Mouse (Mus musculus) neural tube, embryonic 12.5 days (tissue): ENCODE measurements around the gene Rnf34. TPM values are rescaled to one million over a fixed set of nuclear protein-coding genes. Genes with fewer than 3 reads are reported as not detected.

Experiments
- ATAC-seq: fragments of 200-750 bp; cut with Nextera tagmentation; 2 replicates; pipeline ENCODE4 v1.8.0; 2017; ENCODE audit warnings: low read depth, mild to moderate bottlenecking, moderate TSS enrichment, moderate library complexity; ENCODE audit not compliant: low FRiP score
- H3K27ac ChIP-seq: fragments of 300-500 bp; sonication (generic); 2 replicates; pipeline ENCODE4 v1.5.1; 2016
- H3K27me3 ChIP-seq: fragments of 300-500 bp; sonication (generic); replicated peaks from 2 replicates; pipeline ENCODE4 v1.6.1; 2016; ENCODE audit warnings: mild to moderate bottlenecking
- H3K36me3 ChIP-seq: fragments of 300-500 bp; sonication (generic); 2 replicates; pipeline ENCODE4 v1.6.1; 2016; ENCODE audit warnings: mild to moderate bottlenecking
- H3K4me1 ChIP-seq: fragments of 300-500 bp; sonication (generic); 2 replicates; pipeline ENCODE4 v1.6.1; 2016
- H3K4me2 ChIP-seq: fragments of 300-500 bp; sonication (generic); replicated peaks from 2 replicates; pipeline ENCODE4 v1.6.1; 2016; ENCODE audit warnings: mild to moderate bottlenecking
- H3K4me3 ChIP-seq: fragments of 300-500 bp; sonication (generic); 2 replicates; pipeline ENCODE4 v1.5.1; 2016
- H3K9ac ChIP-seq: fragments of 300-500 bp; sonication (generic); 2 replicates; pipeline ENCODE4 v1.6.1; 2016; ENCODE audit warnings: mild to moderate bottlenecking
- H3K9me3 ChIP-seq: fragments of 300-500 bp; sonication (generic); 2 replicates; pipeline ENCODE4 v1.6.1; 2016; ENCODE audit warnings: mild to moderate bottlenecking
- WGBS: fragments of 180-500 bp; shearing (Covaris S2); methylation state at CpG from one replicate; pipeline ENCODE4 v1.1.7; 2016; 5-methylcytosine and 5-hydroxymethylcytosine counted together
- polyA plus RNA-seq: library from polyadenylated mRNA; unstranded; fragments of >200 nt; fragmentation: Nextera tagmentation; extraction: Ambion mirVana; gene quantifications from 2 replicates; pipeline ENCODE4 v1.2.1, GENCODE M21; 2016

Rnf34 gene
- polyA plus RNA-seq = 52.8 and 54.0 TPM in 2 replicates

DNA sequence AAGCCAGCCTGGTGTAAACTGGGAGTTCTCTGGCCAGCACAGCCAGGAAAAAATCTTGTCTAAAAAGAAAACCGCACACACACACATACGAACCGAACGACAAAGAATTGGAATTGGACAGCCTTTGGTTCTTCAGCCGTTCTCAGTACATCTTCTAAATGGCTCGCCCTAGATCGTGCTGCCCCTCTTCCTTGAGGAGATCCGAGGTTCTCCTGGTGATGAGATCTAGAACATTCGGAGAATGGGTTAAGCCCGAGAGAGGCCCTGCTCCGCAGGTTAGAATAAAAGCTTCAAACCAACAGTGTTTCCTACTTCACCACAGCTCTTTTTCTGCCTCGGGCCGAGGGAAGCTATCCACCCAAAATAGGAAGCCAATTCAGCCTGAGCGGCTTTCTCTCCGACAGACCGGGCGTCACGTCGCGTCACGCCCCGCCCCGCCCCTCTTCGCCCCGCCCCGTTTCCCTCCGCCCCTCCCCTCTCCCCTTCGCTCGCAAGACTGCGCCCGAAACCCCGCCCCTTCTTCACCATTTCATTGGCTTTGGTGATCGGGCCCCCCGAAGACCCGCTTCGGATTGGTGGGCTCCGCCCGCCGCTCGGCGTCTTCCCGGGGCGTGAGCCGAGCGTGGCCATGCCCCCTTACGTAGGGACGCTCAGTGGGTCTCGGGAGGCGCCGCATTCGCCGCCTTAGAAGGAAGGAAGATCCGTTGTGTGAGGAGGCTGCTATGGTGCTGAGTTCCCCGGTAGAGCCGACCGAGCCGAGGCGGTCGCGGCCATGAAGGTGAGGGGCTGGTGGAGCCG, at the start of gene Rnf34:
Rnf34 (plus strand) TSS at position 528 of the 798 bp plus-strand sequence.
- Histone ChIP-seq H3K9ac (peak within 1 kb of the TSS; percentile 96), H3K4me2 (peak within 1 kb of the TSS; percentile 88), H3K27me3 (no peaks in the 10 kb centered on the region), H3K4me1 (peaks cover 18% of the 10 kb centered on the region), H3K27ac (peak within 1 kb of the TSS; percentile 88), H3K36me3 (no peaks in the 10 kb centered on the region), H3K4me3 (peak within 1 kb of the TSS; percentile 83), H3K9me3 (no peaks in the 10 kb centered on the region)
- ATAC-seq = peak; percentile 99
- WGBS = 2% methylated on average over 61 of the region's 61 CpGs

DNA sequence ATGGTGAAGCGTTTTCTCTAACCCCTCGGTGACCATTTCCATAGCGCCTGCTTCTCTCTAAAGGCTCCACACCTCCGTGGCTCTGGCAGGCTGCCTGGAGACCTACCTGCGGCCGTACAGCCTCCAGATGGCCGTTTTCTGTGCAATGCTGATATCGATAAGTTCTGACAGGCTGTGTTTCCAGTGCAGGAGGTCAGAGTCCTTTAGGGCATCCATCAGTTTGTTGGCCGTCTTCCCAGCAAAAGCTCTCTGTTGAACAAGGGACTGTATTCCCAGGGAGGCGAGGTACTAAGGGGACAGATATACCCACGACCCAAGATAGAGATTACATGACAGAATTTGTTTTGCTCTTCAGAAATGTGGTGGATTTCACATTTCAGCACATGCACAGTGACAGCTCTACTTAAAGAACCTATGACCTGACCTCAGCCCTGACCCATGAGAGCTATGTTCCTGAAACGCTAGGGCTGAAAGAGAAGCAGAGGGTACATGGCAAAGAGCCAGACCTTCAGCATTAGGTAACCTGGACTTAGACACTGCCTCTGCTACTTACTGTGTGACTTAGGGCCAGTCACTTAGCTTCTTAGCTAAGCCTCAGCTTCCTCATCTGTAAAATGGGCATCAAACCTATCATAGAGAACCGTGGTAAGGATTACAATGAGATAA, 49.4 kb upstream of the Rnf34 start:
- 91% methylated on average over 13 of the region's 13 CpGs for WGBS
- no peaks in the 10 kb centered on the region for H3K27me3 ChIP-seq
- H3K4me2 ChIP-seq = no peak overlapping the region
- H3K4me3 ChIP-seq = no peak overlapping the region
- H3K36me3 ChIP-seq = peaks cover 93% of the 10 kb centered on the region
- H3K9me3 ChIP-seq = no peaks in the 10 kb centered on the region
- no peak overlapping the region for H3K27ac ChIP-seq
- no peak for ATAC-seq
- H3K9ac ChIP-seq = no peak overlapping the region
- peaks cover 6% of the 10 kb centered on the region; the same call in 1 of the 2 replicates for H3K4me1 ChIP-seq

DNA sequence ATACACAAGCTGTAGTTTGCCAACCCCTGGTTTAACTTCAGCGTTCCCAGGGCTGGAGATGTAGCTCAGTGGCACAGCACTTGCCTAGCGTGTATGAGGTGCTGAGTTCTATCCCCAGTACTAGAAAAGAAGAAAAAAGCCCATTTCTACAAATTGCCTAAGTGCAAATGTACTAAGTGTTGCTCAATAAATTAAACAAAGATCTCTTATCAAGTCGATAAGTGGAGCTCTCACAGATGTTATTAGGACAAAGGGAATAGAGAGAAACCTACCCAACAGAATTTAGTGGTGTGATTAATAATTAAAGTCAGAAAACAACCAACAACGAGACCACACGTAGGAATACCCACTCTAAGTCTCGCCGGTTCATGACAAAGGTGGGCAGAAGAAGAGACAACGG, 48.2 kb upstream of the Rnf34 start:
- H3K36me3 ChIP-seq = peaks cover 96% of the 10 kb centered on the region
- H3K27ac ChIP-seq = no peak overlapping the region
- H3K9ac ChIP-seq = no peak overlapping the region
- no peaks in the 10 kb centered on the region for H3K9me3 ChIP-seq
- H3K4me1 ChIP-seq = peaks cover 6% of the 10 kb centered on the region; the same call in 1 of the 2 replicates
- 94% methylated on average over 8 of the region's 8 CpGs for WGBS
- ATAC-seq = no peak
- H3K27me3 ChIP-seq = no peaks in the 10 kb centered on the region
- H3K4me2 ChIP-seq = no peak overlapping the region
- no peak overlapping the region for H3K4me3 ChIP-seq

DNA sequence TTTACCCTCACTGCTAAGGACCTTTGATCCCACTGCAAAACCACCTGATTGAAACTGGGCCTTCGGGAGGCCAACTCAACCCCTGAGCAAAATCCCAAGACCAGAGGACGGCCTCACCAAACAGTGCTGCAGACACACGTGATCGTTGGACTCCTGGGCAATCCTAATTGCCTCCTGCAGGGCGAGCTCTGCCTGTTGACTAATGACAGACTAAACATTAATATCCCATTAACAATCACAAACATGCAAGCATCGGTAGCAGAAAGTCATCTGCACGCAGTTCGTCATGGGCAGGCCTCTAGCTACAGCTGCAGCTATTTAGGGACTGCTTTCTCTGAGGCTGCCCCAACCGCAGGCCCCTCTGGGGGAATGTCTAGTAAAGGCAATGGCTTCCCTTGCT, 47.1 kb upstream of the Rnf34 start:
- no peaks in the 10 kb centered on the region for H3K27me3 ChIP-seq
- H3K36me3 ChIP-seq = peaks cover 98% of the 10 kb centered on the region
- H3K27ac ChIP-seq = no peak overlapping the region
- no peak overlapping the region for H3K4me2 ChIP-seq
- H3K9ac ChIP-seq = no peak overlapping the region
- no peak for ATAC-seq
- WGBS = 85% methylated on average over 9 of the region's 9 CpGs
- no peak overlapping the region for H3K4me3 ChIP-seq
- H3K4me1 ChIP-seq = peaks cover 6% of the 10 kb centered on the region; the same call in 1 of the 2 replicates
- H3K9me3 ChIP-seq = no peaks in the 10 kb centered on the region

DNA sequence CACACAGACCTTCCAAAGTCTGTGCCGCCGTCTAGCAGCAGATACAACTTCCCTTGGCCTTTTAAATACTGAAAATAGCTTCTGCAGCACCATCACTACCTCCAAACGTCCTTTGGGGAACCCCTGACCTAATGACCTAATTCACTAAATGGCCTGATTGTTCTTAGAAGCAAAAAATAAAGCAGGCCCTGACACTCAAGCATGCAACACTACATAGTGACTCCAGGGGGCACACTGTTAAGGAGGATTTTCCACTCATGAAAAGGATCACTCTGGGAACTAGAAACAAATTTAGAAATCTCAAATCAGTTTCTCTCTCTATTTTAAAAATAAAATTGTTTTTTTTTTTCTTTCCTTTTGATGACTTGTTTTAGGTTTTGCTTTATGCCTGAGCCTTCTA, 44.3 kb upstream of the Rnf34 start:
- no peak overlapping the region for H3K4me2 ChIP-seq
- H3K27ac ChIP-seq = no peak overlapping the region
- H3K36me3 ChIP-seq = peaks cover 95% of the 10 kb centered on the region

DNA sequence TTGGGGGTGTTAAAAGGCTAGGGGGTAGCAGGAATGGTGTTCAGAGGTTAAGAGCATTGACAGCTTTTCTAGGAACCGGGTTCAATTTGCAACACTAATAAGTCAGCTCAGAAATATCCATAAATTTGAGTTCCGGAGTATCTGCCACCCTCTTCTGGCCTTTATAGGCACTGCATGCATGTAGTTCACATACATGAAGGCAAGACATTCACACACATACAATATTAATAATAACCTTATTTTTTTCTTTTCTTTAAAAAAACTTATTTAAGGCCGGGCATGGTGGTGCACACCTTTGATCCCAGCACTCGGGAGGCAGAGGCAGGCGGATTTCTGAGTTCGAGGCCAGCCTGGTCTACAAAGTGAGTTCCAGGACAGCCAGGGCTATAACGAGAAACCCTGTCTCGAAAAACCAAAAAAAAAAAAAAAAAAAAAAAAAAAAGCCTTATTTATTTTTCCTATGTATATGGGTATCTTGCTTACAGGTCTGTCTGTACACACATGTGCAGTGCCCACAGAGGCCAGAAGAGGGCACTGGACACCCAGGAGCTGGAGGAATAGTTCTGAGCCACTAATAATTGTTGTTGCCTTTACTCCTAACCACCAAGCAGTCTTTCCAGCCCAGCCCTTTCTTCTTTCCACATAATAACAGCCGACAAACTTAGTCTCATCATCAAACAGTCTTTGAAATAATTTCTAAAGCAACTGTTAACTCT, 38.3 kb upstream of the Rnf34 start:
- no peaks in the 10 kb centered on the region for H3K9me3 ChIP-seq
- H3K27me3 ChIP-seq = no peaks in the 10 kb centered on the region
- no peak overlapping the region for H3K9ac ChIP-seq
- H3K4me3 ChIP-seq = no peak overlapping the region
- no peak overlapping the region for H3K4me2 ChIP-seq
- ATAC-seq = no peak
- H3K4me1 ChIP-seq = no peaks in the 10 kb centered on the region
- no peak overlapping the region for H3K27ac ChIP-seq
- peaks cover 88% of the 10 kb centered on the region for H3K36me3 ChIP-seq
- 87% methylated on average over 9 of the region's 9 CpGs for WGBS

More for the DNA sequence above, 44.3 kb upstream of the Rnf34 start:
- H3K9me3 ChIP-seq = no peaks in the 10 kb centered on the region
- H3K4me3 ChIP-seq = no peak overlapping the region
- no peaks in the 10 kb centered on the region for H3K27me3 ChIP-seq
- no peaks in the 10 kb centered on the region for H3K4me1 ChIP-seq
- WGBS = 54% methylated on average over 3 of the region's 3 CpGs
- H3K9ac ChIP-seq = no peak overlapping the region
- ATAC-seq = no peak

DNA sequence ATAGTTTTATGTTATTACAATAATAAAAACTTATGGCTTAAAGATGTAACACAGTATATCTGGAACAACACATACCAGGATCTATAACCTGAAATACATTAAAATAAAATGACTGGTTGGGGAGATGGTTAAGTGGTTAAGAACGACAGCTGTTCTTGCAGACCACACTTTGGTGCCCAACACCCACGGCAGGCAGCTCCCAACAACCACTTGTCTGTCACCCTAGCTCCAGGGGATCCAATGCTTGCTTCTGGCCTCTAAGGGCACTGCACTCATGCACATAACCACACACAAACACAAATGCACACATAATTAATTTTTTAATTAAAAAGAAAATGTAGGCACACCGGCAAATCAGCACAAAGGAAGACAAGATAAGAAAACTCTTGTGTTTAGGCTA, 37.1 kb upstream of the Rnf34 start:
- no peak overlapping the region for H3K9ac ChIP-seq
- H3K4me3 ChIP-seq = no peak overlapping the region
- no peaks in the 10 kb centered on the region for H3K27me3 ChIP-seq
- H3K9me3 ChIP-seq = no peaks in the 10 kb centered on the region
- whole genome bisulfite sequencing = 80% methylated on average over 3 of the region's 3 CpGs
- H3K27ac ChIP-seq = no peak overlapping the region
- peaks cover 87% of the 10 kb centered on the region for H3K36me3 ChIP-seq
- H3K4me2 ChIP-seq = no peak overlapping the region
- H3K4me1 ChIP-seq = no peaks in the 10 kb centered on the region
- ATAC-seq = no peak

DNA sequence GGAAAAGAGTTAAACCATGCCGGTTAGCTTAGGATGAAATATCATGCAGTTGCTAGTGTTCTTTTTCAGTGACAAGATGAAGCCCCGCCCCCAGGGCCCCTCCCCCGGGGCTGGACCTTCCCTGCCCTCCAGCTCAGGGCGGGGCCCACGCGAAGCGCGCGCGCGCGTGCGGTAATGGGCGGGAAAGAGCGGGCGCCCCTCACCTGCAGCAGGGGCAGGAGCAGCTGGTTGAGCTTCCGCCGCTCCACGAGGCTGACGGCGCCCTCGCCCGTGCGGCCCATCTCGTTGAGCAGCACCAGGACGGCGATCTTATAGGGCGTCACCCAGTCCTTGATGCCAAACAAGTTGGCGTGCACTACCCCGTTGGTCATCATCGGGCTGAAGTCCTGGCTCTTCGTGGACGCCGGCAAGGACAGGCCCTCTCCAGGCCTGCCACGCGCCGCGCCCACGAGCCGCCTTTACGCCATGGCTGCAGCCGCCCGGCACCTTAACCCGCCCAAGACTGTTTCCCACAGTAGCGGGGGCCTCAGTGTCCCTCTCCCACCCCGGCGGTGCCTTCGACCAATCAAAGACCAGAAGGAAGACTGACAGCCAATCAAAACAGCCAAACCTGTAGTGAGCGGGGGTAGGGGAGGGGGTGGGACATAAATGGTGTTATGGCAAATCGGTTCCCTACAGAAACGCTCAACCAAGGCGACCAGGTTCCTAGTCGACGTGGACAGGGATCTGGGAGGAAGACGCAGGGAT, 28.9 kb upstream of the Rnf34 start, which contains the start of gene Anapc5:
Anapc5 (minus strand) TSS at position 563 of the 747 bp plus-strand sequence.
- Histone ChIP-seq H3K9me3 (no peaks in the 10 kb centered on the region), H3K27me3 (no peaks in the 10 kb centered on the region), H3K9ac (peak within 1 kb of the TSS; percentile 74), H3K36me3 (peaks cover 30% of the 10 kb centered on the region), H3K4me3 (peak within 1 kb of the TSS; percentile 77), H3K27ac (peak within 1 kb of the TSS; percentile 85; the same call in 1 of the 2 replicates), H3K4me1 (peaks cover 10% of the 10 kb centered on the region), H3K4me2 (peak within 1 kb of the TSS; percentile 62)
- WGBS = under 1% methylated on average over 55 of the region's 55 CpGs
- ATAC-seq = peak; percentile 99

DNA sequence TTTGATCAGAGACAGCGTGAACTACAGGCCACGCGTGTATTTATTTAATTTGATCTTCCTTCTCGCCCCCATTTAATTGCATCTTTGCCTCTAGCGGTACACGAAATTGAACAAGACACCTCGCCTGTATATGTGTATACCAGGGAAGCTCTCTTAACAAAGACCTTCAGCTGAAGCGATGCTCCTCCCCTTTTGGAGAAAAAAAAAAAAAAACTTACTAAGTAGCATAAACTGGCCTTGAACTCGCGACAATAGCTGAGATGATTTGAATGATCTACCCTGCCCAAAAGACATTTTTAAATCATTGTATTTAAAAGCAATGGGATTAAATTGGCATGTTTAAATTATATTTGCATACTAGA, 28.3 kb upstream of the Rnf34 start:
- Histone ChIP-seq H3K27me3 (no peaks in the 10 kb centered on the region), H3K4me1 (peaks cover 10% of the 10 kb centered on the region), H3K27ac (peak overlapping the region; percentile 65; the same call in 1 of the 2 replicates), H3K9ac (0 out of 2 replicates have a peak overlapping the region, but pooled peaks have one; percentile 26), H3K9me3 (no peaks in the 10 kb centered on the region), H3K4me2 (peak overlapping the region; percentile 62), H3K36me3 (peaks cover 26% of the 10 kb centered on the region), H3K4me3 (peak overlapping the region; percentile 77)
- WGBS = under 1% methylated on average over 10 of the region's 10 CpGs
- peak; percentile 64 for ATAC-seq

DNA sequence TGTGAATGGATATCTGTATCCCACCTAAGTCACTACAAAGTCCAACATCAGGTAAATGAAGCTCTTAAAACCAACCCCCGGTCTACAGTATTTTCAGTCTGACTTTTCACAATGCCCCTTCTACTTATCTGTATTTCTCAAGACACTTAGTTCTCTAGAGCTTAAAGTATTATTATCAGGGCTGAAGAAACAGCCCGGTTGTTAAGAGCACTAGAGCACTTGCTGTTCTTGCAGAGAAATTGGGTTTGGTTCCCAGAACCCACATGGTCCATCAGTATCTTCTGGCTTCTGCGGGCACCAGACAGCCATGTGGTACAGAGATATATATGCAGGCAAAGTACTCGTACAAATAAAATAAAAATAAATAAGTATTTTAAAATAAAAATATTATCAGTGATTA, 27.4 kb upstream of the Rnf34 start:
- 93% methylated on average over 4 of the region's 4 CpGs for WGBS
- H3K4me1 ChIP-seq = peaks cover 10% of the 10 kb centered on the region
- H3K4me3 ChIP-seq = no peak overlapping the region
- no peaks in the 10 kb centered on the region for H3K27me3 ChIP-seq
- H3K4me2 ChIP-seq = no peak overlapping the region
- no peak overlapping the region for H3K27ac ChIP-seq
- ATAC-seq = no peak
- no peak overlapping the region for H3K9ac ChIP-seq
- peaks cover 17% of the 10 kb centered on the region for H3K36me3 ChIP-seq
- H3K9me3 ChIP-seq = no peaks in the 10 kb centered on the region

DNA sequence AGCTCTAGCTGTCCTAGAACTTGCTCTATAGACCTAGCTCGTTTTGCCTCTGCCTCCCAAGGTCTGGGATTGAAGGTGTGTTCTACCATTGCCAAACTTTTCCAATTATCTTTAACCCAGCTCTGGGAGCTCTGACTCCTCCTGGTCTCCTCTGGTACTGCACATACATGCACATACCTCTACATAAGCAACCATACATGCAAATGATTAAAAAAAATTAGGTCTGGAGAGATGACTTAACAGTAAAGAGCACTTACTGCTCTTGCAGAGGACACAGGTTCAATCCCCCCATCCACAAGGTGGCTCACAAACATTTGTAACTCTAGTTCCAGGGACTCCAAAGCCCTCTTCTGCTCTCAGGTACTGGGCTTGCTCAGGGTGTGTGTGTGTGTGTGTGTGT, 25.9 kb upstream of the Rnf34 start:
- Histone ChIP-seq H3K4me1 (peaks cover 10% of the 10 kb centered on the region), H3K9ac (no peak overlapping the region), H3K36me3 (0 out of 2 replicates have a peak, but pooled peaks cover 3% of the 10 kb centered on the region), H3K27me3 (no peaks in the 10 kb centered on the region), H3K27ac (no peak overlapping the region), H3K4me3 (no peak overlapping the region), H3K4me2 (no peak overlapping the region), H3K9me3 (no peaks in the 10 kb centered on the region)
- no peak for ATAC-seq
- 65% methylated on average over 1 of the region's 1 CpGs for WGBS
